8 mouse cellular contexts compared by ENCODE assay signal in the genomic region with DNA sequence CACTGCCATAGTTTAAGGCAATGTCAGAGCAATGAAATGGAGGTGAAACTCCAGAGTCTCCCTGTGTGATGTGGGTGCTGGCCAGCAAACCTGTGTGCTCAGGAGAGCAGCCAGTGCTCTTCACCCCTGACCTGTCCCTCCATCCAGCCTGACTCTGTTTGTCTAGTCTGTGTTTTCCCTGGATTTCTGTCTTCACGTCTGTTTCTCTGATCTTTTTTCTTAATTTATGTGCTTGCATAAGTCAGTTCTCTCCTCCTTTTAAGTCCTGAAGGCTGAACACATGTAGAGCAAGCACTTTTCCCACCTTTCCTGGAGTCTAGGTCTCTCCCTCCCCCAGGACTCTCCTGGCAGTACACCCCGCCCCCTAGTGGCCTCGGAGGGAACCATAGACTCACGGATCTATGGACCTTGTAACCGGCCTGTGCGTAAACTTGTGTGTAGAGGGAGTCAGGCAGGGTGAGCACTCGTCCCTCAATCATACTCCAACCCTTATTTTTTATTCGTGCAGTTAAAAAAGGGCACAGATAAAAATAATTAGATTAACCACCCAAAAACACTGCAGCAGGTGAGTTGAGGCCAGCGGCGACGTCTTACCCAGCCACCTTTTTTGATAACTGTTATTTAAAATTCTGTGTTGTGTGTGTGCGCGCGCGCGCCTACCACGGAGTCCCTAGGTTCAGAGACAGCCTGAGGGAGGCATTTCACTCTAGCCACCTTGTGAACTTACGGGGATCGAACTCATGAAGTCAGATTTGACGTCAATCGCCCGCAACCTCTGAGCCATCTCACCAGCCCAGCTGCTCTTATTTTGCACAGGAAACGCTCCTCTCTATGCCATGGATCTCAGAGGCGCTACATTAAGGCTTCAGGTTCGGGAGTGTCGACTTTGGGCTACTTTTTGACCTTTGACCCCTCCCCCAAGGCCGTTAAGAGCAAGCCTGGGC. TPM values are rescaled to one million over a fixed set of nuclear protein-coding genes. Genes with fewer than 3 reads are reported as not detected.
DNase-seq lines count a peak whose midpoint lies in the region; ATAC-seq lines count a peak whose summit lies in the region.

No protein-coding gene starts in this region.

- peaks cover 33% of the 10 kb centered on the region for H3K4me1 ChIP-seq in hindbrain, embryonic 12.5 days

- H3K27me3 ChIP-seq in hindbrain, embryonic 12.5 days: no peaks in the 10 kb centered on the region

- peak; percentile 76 for DNase-seq in MEL-GATA-1-ER (ENCODE audit: extremely low read depth, low read depth)
- DNase-seq in cerebellum, adult 9-10 months: peak; percentile 96
- DNase-seq in layer of hippocampus, postnatal 14 days (ENCODE audit: low spot score in 2 of 2): peak; percentile 82 to 90
- DNase-seq in lung, postnatal 25 days (ENCODE audit: low spot score): peak; percentile 95
- peak; percentile 77 for DNase-seq in retina, adult 2 months (ENCODE audit: low read depth, low spot score)
- DNase-seq in thymus, postnatal 25 days: peak; percentile 93

- H3K4me3 ChIP-seq in hindbrain, embryonic 12.5 days: peak overlapping the region; percentile 94

- ATAC-seq in frontal cortex, adult (ENCODE audit: low TSS enrichment): peak; percentile 46; the same call in 1 of the 2 replicates
- ATAC-seq in hindbrain, embryonic 12.5 days (ENCODE audit: low FRiP score): peak; percentile 39

- peak overlapping the region; percentile 53 for H3K4me2 ChIP-seq in hindbrain, embryonic 12.5 days (replicated peaks)

- peak overlapping the region; percentile 27; the same call in 1 of the 2 replicates for H3K9ac ChIP-seq in hindbrain, embryonic 12.5 days

- H3K27ac ChIP-seq in hindbrain, embryonic 12.5 days: peak overlapping the region; percentile 81

- WGBS in hindbrain, embryonic 12.5 days: 3% methylated on average over 27 of the region's 27 CpGs

- H3K9me3 ChIP-seq in hindbrain, embryonic 12.5 days (replicated peaks): no peaks in the 10 kb centered on the region

- H3K36me3 ChIP-seq in hindbrain, embryonic 12.5 days: peaks cover 15% of the 10 kb centered on the region

RNA-seq across cellular contexts. Expression of a gene that starts 1.0 kb away (rescaled TPM):
- polyA plus RNA-seq in hindbrain, embryonic 12.5 days (2016; fragmentation: Nextera tagmentation; extraction: Ambion mirVana): 13.1 and 16.1 TPM in 2 replicates
- 10 to 100 TPM; 89.2 to 90.7 TPM for total RNA-seq in layer of hippocampus, postnatal 14 days (2021)

RNA-seq across cellular contexts. Expression of a gene that starts 9.2 kb away (rescaled TPM):
- polyA plus RNA-seq in hindbrain, embryonic 12.5 days (2016; fragmentation: Nextera tagmentation; extraction: Ambion mirVana): 15.1 TPM in 2 replicates
- 10 to 100 TPM; 19.8 to 21.3 TPM for total RNA-seq in layer of hippocampus, postnatal 14 days (2021)

RNA-seq across cellular contexts. Expression of a gene that starts 23.8 kb away (rescaled TPM):
- 351 and 385 TPM in 2 replicates for polyA plus RNA-seq in hindbrain, embryonic 12.5 days (2016; fragmentation: Nextera tagmentation; extraction: Ambion mirVana)
- 100 to 1,000 TPM; 397 to 417 TPM for total RNA-seq in layer of hippocampus, postnatal 14 days (2021)

RNA-seq across cellular contexts. Expression of a gene that starts 26.0 kb away (rescaled TPM):
- 18.4 and 22.3 TPM in 2 replicates for polyA plus RNA-seq in hindbrain, embryonic 12.5 days (2016; fragmentation: Nextera tagmentation; extraction: Ambion mirVana)
- total RNA-seq in layer of hippocampus, postnatal 14 days (2021): 100 to 1,000 TPM; 401 to 436 TPM

RNA-seq across cellular contexts. Expression of a gene that starts 33.5 kb away (rescaled TPM):
- polyA plus RNA-seq in hindbrain, embryonic 12.5 days (2016; fragmentation: Nextera tagmentation; extraction: Ambion mirVana): 42.1 and 54.5 TPM in 2 replicates
- 10 to 100 TPM; 90.9 to 100.0 TPM for total RNA-seq in layer of hippocampus, postnatal 14 days (2021)

Comparison
In these comparisons a context has a peak if more than half of its experiments do, and no peak if none do; other contexts are left out.
1. Peak in every context shown above with its lines: DNase-seq, ATAC-seq, H3K4me3 ChIP-seq and H3K27ac ChIP-seq.